Mouse (Mus musculus) stomach, embryonic 15.5 days (tissue): ENCODE data around the gene Hmgb1. TPM values are rescaled to one million over a fixed set of nuclear protein-coding genes. Genes with fewer than 3 reads are reported as not detected.

Experiments used
- polyA plus RNA-seq: library from polyadenylated mRNA; unstranded; fragments of >200 nt; fragmentation: Nextera tagmentation; extraction: Ambion mirVana; gene quantifications from 2 replicates; pipeline ENCODE4 v1.2.1, GENCODE M21; 2015

Gene Hmgb1
- polyA plus RNA-seq, 1 experiment from 2014 or later, result 1,237 TPM

Other genes with a start within 250 kb of the Hmgb1 start
- gene Gm42791, start 189.3 kb downstream of the Hmgb1 start, polyA plus RNA-seq, result 0.67 and 0.80 TPM in 2 replicates
- gene Uspl1, start 139 bp downstream of the Hmgb1 start, polyA plus RNA-seq, result 32.0 and 37.0 TPM in 2 replicates
- 26.1 and 32.2 TPM in 2 replicates for gene Alox5ap, start 80.3 kb upstream of the Hmgb1 start, polyA plus RNA-seq
- gene Medag, start 227.3 kb upstream of the Hmgb1 start, polyA plus RNA-seq, result 2.8 TPM in 2 replicates